Mouse (Mus musculus) splenic B cell, adult 2 months (primary cell): ENCODE data around the gene Fam167b.

Experiments
- DNase-seq: peaks from one replicate; pipeline ENCODE4 v3.0.0-alpha.2; 2011; ENCODE audit warnings: low read depth, low spot score
- H3K27me3 ChIP-seq: 2 replicates; pipeline ENCODE4 v1.6.1; 2012; ENCODE audit warnings: mild to moderate bottlenecking, low read length, moderate library complexity, mixed read lengths; ENCODE audit not compliant: control insufficient read depth, poor library complexity, insufficient read depth, severe bottlenecking
- H3K36me3 ChIP-seq: 2 replicates; pipeline ENCODE4 v1.6.1; 2012; ENCODE audit warnings: mild to moderate bottlenecking, low read length, moderate library complexity, mixed read lengths; ENCODE audit not compliant: control insufficient read depth, poor library complexity, insufficient read depth, severe bottlenecking

The Fam167b gene

DNA sequence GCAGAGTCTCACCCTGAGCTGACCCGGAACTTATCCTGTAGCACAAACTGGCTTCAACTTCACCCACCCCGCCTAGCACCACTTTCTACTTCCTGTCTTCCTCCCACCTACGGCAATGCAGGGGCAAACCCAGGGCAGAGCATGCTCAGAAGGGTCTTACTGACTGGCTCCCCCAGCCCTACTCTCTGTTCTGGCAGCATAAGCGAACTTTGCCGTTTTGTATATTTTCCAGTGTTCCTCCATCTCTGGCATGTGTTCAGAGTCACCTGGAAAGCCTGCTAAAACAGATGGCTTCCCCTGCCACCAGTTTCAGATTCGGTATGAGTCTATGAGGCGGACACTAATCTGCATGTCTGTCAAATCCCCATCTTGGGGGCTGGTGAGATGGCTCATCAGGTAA, 2.0 kb upstream of the Fam167b start:
- peak; percentile 86 for DNase-seq
- Histone ChIP-seq H3K27me3 (no peaks in the 10 kb centered on the region), H3K36me3 (no peaks in the 10 kb centered on the region)

DNA sequence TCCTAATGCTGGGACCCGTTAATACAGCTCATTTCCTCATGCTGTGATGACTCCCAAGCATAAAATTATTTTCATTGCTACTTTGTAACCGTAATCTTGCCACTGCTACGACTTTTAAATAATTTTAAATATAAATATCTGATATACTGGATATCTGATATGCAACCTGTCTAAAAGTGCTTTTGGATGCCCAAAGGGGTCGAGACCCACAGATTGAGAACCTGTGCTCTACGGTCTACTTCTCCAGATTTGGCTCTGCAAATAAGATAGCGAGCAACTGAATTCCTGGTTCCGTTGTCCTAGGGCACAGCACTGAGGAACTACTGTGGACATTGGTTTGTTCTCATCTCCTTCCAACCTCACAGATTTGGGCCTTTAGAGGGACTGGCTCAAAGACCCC, 661 bp downstream of the Fam167b start:
- no peaks in the 10 kb centered on the region for H3K36me3 ChIP-seq
- no peaks in the 10 kb centered on the region for H3K27me3 ChIP-seq
- DNase-seq, result no peak

DNA sequence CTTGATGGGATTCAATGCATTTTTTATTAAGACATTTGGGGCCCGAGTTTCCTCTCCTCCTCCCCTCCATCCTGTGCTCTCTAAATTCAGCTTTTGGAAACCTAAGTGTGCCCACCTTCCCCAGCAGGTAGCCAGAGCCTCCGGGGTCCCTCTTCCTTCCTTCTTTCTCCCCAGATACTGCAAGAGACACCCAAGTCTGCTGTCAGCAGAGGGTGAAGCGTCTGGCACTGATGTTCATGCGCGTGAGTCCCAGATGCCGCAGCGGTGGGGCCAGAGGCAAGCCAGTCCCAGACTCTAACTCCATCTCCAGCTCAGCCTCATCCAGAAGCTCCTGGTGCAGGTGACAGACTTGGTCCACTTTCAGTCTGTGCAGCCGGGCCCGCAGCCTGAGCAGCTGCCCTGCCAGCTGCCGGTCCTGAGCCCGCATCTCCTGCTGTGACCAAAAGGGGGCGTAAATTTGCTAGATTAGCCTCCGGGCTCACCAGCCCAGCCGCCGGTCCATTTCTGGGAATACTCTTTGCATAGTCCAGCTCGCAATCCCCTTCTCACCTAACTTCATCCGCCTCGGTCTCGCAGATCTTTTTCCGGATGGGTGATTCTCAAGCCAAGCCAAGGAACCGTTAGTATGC, 1.4 kb downstream of the Fam167b start:
- H3K27me3 ChIP-seq, result no peaks in the 10 kb centered on the region
- no peaks in the 10 kb centered on the region for H3K36me3 ChIP-seq
- peak; percentile 80 for DNase-seq

GRCm38 (mm10) chr4:129575171-129575844, 3.0 kb downstream of the Fam167b start:
- H3K27me3 ChIP-seq, result no peaks in the 10 kb centered on the region
- no peaks in the 10 kb centered on the region for H3K36me3 ChIP-seq
- DNase-seq, result peak; percentile 97

- peak; percentile 68 for DNase-seq
- H3K27me3 ChIP-seq, result no peaks in the 10 kb centered on the region
These were observed 4.9 kb downstream of the Fam167b start, which contains the start of gene Lck for GRCm38 (mm10) chr4:129573430-129573829. Lck (minus strand) TSS chr4:129573641.

DNA sequence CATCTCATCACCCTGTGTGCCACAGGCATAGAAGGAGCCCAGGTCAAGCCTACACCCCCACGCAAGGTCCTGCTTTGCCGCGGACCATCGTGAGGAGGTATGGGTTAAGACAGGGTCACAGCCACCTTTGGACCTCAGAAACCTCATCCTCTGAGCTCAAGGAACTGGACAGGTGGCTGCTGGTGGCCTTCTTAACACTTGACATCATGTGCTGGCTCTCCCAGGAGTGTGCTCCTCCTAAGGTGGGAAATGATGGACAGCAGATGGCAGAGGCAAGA, 5.3 kb downstream of the Fam167b start:
- H3K36me3 ChIP-seq, result no peaks in the 10 kb centered on the region
- no peak for DNase-seq

More at GRCm38 (mm10) chr4:129573430-129573829, 4.9 kb downstream of the Fam167b start, which contains the start of gene Lck:
- H3K36me3 ChIP-seq, result no peaks in the 10 kb centered on the region

GRCm38 (mm10) chr4:129572236-129573092, 5.9 kb downstream of the Fam167b start:
- no peaks in the 10 kb centered on the region for H3K27me3 ChIP-seq
- DNase-seq, result no peak
- no peaks in the 10 kb centered on the region for H3K36me3 ChIP-seq

More for the DNA sequence above, 5.3 kb downstream of the Fam167b start:
- H3K27me3 ChIP-seq, result no peaks in the 10 kb centered on the region

GRCm38 (mm10) chr4:129571551-129572084, 6.7 kb downstream of the Fam167b start:
- Histone ChIP-seq H3K27me3 (no peaks in the 10 kb centered on the region), H3K36me3 (no peaks in the 10 kb centered on the region)
- no peak for DNase-seq

DNA sequence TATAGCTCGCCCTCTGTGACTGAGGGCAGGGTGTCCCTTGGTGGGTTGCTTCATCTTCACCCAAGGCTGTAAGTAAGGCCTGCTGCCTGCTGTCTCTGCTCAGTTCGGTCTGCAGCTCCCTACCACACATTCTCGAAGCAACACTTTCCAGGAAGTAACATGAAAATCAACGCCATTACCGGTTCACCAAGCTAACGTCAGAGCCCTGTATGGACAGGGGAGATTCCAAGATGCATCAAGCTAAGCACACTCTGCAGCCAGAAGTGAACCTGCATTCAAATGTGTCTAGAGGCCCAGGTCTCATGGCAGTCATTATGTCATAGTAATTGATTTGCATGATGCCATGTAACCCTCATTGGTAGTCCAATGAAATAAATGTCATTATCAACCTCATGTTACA, 8.3 kb downstream of the Fam167b start:
- DNase-seq, result peak; percentile 66
- H3K36me3 ChIP-seq, result no peaks in the 10 kb centered on the region
- H3K27me3 ChIP-seq, result no peaks in the 10 kb centered on the region

- DNase-seq, result no peak
- H3K36me3 ChIP-seq, result no peaks in the 10 kb centered on the region
- H3K27me3 ChIP-seq, result no peaks in the 10 kb centered on the region
These were observed 10.0 kb downstream of the Fam167b start for GRCm38 (mm10) chr4:129568366-129568765.

- Histone ChIP-seq H3K36me3 (no peaks in the 10 kb centered on the region), H3K27me3 (no peaks in the 10 kb centered on the region)
- no peak for DNase-seq
These were observed 13.2 kb downstream of the Fam167b start for GRCm38 (mm10) chr4:129565139-129565538.

DNA sequence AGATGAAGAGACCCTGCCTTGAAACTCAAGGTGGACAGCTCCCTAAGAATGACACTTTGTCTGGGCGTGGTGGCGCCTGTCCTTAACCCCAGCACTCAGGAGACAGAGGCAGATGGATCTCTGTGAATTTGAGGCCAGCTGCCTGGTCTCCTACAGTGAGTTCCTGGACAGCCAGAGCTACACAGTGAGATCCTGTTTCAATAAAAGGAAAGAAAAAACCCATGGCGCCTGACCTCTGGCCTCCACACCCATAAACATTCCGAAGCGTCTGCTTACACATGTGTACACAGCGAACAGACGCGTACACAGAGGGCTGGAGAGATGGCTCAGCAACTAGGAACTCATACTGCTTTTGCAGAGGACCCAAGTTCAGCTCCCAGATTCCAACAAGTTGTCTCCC, 14.6 kb downstream of the Fam167b start:
- no peaks in the 10 kb centered on the region for H3K27me3 ChIP-seq
- no peak for DNase-seq
- no peaks in the 10 kb centered on the region for H3K36me3 ChIP-seq

- DNase-seq, result no peak
- Histone ChIP-seq H3K27me3 (no peaks in the 10 kb centered on the region), H3K36me3 (no peaks in the 10 kb centered on the region)
These were observed 17.2 kb downstream of the Fam167b start for GRCm38 (mm10) chr4:129561184-129561583.

DNA sequence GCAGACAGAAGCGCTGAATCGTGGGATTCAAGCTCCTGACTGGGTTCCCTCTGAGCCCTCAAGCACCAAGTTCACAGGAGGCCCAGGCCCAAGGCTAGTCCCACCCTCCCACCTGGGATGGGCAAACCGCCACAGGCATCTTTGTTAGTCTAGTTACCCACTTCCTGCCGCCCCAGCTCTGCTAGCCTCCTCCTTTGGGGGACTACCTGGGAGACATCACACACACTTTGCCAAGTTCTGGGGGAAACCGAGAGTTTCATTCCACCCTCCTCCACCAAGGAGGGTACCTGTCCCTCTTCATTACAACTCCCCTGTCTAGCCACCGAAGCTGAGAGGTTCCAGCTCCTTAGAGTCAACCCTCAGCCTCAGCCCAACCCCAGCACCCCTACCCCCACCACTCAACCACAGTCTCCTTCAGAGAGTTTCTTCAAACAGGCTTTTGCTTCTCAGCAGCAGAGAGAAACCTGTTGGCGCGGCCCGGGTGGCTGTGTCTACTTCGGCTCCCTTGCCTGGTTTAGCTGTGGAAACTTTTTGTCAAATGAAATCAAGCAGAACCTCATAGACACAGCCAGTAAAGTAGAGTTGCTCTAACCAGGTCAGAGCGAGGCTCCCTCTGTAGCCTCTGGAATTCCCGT, 19.9 kb downstream of the Fam167b start:
- DNase-seq, result peak; percentile 40
- Histone ChIP-seq H3K36me3 (no peaks in the 10 kb centered on the region), H3K27me3 (no peaks in the 10 kb centered on the region)
